Mouse (Mus musculus): Measurements from ENCODE around the gene Tctex1d1.

DNA sequence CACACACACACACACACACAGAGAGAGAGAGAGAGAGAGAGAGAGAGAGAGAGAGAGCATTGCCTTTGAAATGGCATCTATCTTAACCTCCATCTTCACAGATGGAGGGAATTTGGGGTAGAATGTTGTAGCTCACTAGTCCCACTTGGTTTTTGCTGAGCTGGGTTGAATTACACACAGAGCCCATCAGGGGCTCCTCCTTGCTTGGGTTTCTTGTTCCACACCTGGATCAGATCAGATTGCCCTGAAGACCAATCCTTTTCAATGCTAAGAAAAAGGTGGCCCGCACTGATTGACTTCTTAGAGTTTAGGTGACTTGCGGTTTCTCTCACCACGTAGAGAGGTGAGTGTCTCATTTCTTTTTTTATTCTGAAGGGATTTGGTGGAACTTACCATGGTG lies 13.3 kb downstream of the Tctex1d1 start:
- TF ChIP-seq CTCF (IDR thresholded peaks at IDR 0.05; ENCODE audit: borderline replicate concordance, insufficient read depth, low read depth, low read length) = no peak
- TF ChIP-seq POLR2A (IDR thresholded peaks at IDR 0.05; ENCODE audit: borderline replicate concordance, insufficient read depth, low read length) = no peak
